Mouse (Mus musculus) lung, embryonic 15.5 days (tissue): ENCODE results near the gene Nipbl. TPM values are rescaled to one million over a fixed set of nuclear protein-coding genes. Genes with fewer than 3 reads are reported as not detected.

Experiments
- ATAC-seq: fragments of 200-750 bp; cut with Nextera tagmentation; 2 replicates; pipeline ENCODE4 v1.8.0; 2017; ENCODE audit warnings: moderate number of reproducible peaks, borderline replicate concordance; ENCODE audit not compliant: low FRiP score, low TSS enrichment; ENCODE audit errors: extremely low read depth
- H3K27ac ChIP-seq: fragments of 300-500 bp; sonication (generic); 2 replicates; pipeline ENCODE4 v1.5.1; 2015; ENCODE audit warnings: moderate library complexity, mild to moderate bottlenecking, inconsistent platforms
- H3K27me3 ChIP-seq: fragments of 300-500 bp; sonication (generic); 2 replicates; pipeline ENCODE4 v1.6.1; 2015; ENCODE audit warnings: inconsistent platforms
- H3K36me3 ChIP-seq: fragments of 300-500 bp; sonication (generic); 2 replicates; pipeline ENCODE4 v1.6.1; 2015; ENCODE audit warnings: inconsistent platforms
- H3K4me1 ChIP-seq: fragments of 300-500 bp; sonication (generic); 2 replicates; pipeline ENCODE4 v1.6.1; 2015; ENCODE audit warnings: inconsistent platforms
- H3K4me2 ChIP-seq: fragments of 300-500 bp; sonication (generic); 2 replicates; pipeline ENCODE4 v1.6.1; 2015; ENCODE audit warnings: inconsistent platforms, mild to moderate bottlenecking, moderate library complexity
- H3K4me3 ChIP-seq: fragments of 300-500 bp; sonication (generic); 2 replicates; pipeline ENCODE4 v1.5.1; 2015; ENCODE audit warnings: mild to moderate bottlenecking, inconsistent platforms
- H3K9ac ChIP-seq: fragments of 300-500 bp; sonication (generic); 2 replicates; pipeline ENCODE4 v1.6.1; 2015; ENCODE audit warnings: inconsistent platforms
- H3K9me3 ChIP-seq: fragments of 300-500 bp; sonication (generic); 2 replicates; pipeline ENCODE4 v1.6.1; 2016; ENCODE audit warnings: inconsistent platforms
- WGBS: fragments of 180-500 bp; shearing (Covaris S2); methylation state at CpG from one replicate; pipeline ENCODE4 v1.1.7; 2015; 5-methylcytosine and 5-hydroxymethylcytosine counted together
- polyA plus RNA-seq: library from polyadenylated mRNA; unstranded; fragments of >200 nt; fragmentation: Nextera tagmentation; extraction: Ambion mirVana; gene quantifications from 2 replicates; pipeline ENCODE4 v1.2.1, GENCODE M21; 2015

Gene Nipbl
- polyA plus RNA-seq, 1 experiment from 2014 or later = 16.9 TPM

DNA sequence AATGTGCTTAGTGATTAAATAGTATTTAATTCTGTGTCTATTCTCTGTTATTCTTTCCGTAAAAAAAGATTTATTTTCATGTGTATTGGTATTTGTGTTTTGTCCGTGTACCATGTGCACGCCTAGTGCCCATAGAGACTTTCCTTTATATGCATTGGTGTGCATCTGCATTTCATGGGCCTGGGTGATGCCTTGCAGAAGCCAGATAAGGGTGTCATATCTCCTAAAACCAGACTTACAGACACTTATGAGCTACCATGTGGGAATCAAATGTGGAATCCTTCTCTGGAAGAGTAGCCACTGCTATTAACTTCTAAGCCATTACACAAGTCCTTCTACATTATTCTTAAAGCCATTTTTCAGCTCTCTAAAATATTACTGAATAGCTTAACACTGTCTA lies 112.7 kb downstream of the Nipbl start:
- no peak overlapping the region for H3K4me3 ChIP-seq
- H3K4me1 ChIP-seq = no peaks in the 10 kb centered on the region
- no peaks in the 10 kb centered on the region for H3K9me3 ChIP-seq
- no peak overlapping the region for H3K27ac ChIP-seq
- H3K4me2 ChIP-seq = no peak overlapping the region
- no peaks in the 10 kb centered on the region for H3K27me3 ChIP-seq
- peaks cover 36% of the 10 kb centered on the region for H3K36me3 ChIP-seq
- no peak for ATAC-seq
- 90% methylated on average over 3 of the region's 3 CpGs for WGBS
- no peak overlapping the region for H3K9ac ChIP-seq

DNA sequence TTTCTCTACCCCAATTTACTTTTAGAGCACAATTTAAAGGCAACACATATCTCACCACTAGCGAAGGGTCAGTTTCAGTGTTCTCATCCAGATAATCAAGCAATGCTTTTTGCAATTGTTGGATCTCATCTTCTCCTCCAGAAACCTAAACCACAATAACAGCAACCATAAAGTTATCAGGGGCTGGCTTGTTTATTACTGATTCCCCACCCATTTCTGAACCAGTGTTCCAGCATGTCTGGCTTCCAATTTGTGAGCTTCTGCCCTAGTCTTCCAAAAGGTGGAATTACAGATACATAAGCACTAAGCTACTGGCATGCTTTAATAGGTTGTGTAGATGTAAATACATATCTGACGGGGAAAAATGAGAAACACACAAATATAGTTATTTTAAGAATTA lies 118.6 kb downstream of the Nipbl start:
- H3K36me3 ChIP-seq = peaks cover 53% of the 10 kb centered on the region
- no peaks in the 10 kb centered on the region for H3K9me3 ChIP-seq
- no peak overlapping the region for H3K4me2 ChIP-seq
- no peaks in the 10 kb centered on the region for H3K4me1 ChIP-seq
- no peak for ATAC-seq
- H3K27me3 ChIP-seq = no peaks in the 10 kb centered on the region
- H3K4me3 ChIP-seq = no peak overlapping the region
- WGBS = 96% methylated on average over 2 of the region's 2 CpGs
- no peak overlapping the region for H3K27ac ChIP-seq
- no peak overlapping the region for H3K9ac ChIP-seq

DNA sequence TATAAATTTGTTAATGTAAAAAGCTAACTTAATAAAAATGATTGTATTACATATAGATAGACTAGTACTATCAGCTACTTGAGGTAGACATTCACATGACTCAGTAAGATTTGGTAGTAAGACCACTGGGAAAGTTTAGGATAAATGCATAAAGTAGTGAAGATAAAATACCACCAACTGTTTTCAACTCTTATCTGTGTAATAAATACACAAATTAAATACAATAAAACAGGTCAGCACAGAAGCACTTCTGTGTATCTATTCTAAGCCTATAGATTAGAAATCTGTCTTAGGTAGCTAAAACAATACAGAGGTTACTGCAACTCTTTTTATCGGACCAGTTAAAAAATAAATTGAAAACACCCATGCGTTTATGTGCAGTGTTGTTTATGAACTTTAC lies 119.4 kb downstream of the Nipbl start:
- ATAC-seq = no peak
- Histone ChIP-seq H3K9ac (no peak overlapping the region), H3K9me3 (no peaks in the 10 kb centered on the region), H3K4me1 (no peaks in the 10 kb centered on the region), H3K27ac (no peak overlapping the region), H3K4me3 (no peak overlapping the region), H3K27me3 (no peaks in the 10 kb centered on the region), H3K36me3 (peaks cover 57% of the 10 kb centered on the region), H3K4me2 (no peak overlapping the region)
- 92% methylated on average over 2 of the region's 2 CpGs for WGBS

DNA sequence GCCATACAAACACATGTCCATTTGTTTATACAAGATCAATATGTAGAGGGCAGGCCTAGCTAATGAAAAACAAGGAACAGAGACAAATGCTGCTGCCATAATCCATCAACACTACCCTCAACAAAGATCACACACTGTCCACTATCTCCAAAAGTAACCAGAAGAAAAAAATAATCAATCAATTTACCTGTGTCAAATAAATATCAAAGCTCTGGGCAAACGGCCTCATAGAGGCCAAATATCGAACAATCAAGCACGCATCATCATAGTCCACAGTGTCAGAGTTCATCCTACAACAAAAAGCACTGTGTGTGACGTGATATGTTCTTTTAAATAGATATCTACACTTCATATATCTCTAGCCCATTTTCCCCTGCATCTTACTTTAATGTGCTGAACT lies 120.2 kb downstream of the Nipbl start:
- Histone ChIP-seq H3K9ac (no peak overlapping the region), H3K4me3 (no peak overlapping the region), H3K36me3 (peaks cover 56% of the 10 kb centered on the region), H3K27ac (no peak overlapping the region), H3K9me3 (no peaks in the 10 kb centered on the region), H3K27me3 (no peaks in the 10 kb centered on the region), H3K4me2 (no peak overlapping the region), H3K4me1 (no peaks in the 10 kb centered on the region)
- ATAC-seq = no peak
- WGBS = 74% methylated on average over 4 of the region's 4 CpGs

DNA sequence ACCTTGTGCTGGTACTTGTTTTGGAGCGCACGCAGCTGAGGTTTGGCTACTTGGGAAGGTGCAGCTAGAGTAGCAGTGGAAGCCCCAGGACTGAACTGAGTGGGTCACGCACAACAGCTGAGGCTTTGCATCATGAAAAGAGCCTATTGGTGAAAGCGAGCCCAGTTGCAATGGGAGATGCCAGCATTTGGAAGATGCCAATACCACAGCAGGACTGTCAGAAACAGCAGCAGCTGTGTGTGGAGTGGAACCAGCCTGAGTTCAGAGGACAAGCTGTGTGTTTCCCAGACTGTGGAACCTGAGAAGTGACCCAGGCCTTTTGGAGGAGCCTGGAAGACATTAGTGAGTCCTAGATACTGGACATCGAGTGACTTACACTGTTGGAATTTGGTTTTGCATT lies 122.8 kb downstream of the Nipbl start:
- peaks cover 59% of the 10 kb centered on the region for H3K36me3 ChIP-seq
- no peak overlapping the region for H3K4me3 ChIP-seq
- WGBS = 84% methylated on average over 5 of the region's 5 CpGs
- no peak overlapping the region for H3K4me2 ChIP-seq
- H3K4me1 ChIP-seq = no peaks in the 10 kb centered on the region
- no peak overlapping the region for H3K27ac ChIP-seq
- no peak overlapping the region for H3K9ac ChIP-seq
- no peaks in the 10 kb centered on the region for H3K9me3 ChIP-seq
- ATAC-seq = no peak
- no peaks in the 10 kb centered on the region for H3K27me3 ChIP-seq

DNA sequence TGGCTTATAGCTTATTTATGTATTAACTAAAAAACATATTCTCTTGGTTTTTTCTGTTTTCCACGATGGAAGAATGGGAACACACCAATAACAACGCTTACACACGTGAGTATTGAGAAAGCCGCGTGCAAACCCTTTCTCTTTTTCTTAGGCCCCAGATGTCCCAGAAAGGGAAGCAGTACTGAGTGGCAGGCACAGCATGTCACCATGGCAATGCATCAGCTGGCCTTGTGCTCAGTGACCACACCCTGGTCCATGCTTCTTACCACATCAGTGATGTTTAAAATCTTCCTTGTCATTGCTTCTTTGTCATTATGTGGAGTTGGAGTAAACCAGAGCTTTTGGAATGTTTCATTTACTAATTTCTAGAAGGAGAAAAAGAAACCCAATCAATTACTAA lies 125.1 kb downstream of the Nipbl start:
- no peak for ATAC-seq
- 95% methylated on average over 5 of the region's 5 CpGs for WGBS
- Histone ChIP-seq H3K27me3 (no peaks in the 10 kb centered on the region), H3K9ac (no peak overlapping the region), H3K4me2 (no peak overlapping the region), H3K9me3 (no peaks in the 10 kb centered on the region), H3K4me3 (no peak overlapping the region), H3K36me3 (peaks cover 47% of the 10 kb centered on the region), H3K27ac (no peak overlapping the region), H3K4me1 (no peaks in the 10 kb centered on the region)

DNA sequence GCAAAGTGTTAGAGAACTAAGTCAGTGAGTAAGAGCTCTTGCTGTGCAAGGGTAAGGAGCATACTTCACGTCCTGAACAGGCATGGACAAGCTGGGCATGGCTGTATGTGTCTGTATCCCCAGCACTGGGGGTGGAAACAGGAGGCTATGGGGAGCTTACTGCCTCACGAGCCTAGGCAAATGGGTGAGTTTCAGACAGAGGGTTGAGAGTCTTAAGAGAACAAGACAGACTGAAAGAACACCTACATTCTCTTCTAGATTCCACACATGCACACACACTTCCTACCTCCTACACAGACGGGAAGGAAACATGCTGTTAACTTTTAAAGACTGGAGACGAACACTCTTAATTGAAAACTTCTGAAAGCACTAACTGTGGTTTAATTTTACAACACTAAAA lies 126.9 kb downstream of the Nipbl start:
- H3K9ac ChIP-seq = no peak overlapping the region
- peaks cover 46% of the 10 kb centered on the region for H3K36me3 ChIP-seq
- no peak overlapping the region for H3K4me2 ChIP-seq
- no peaks in the 10 kb centered on the region for H3K9me3 ChIP-seq
- no peaks in the 10 kb centered on the region for H3K4me1 ChIP-seq
- no peak overlapping the region for H3K4me3 ChIP-seq
- 84% methylated on average over 4 of the region's 4 CpGs for WGBS
- H3K27me3 ChIP-seq = no peaks in the 10 kb centered on the region
- ATAC-seq = no peak
- H3K27ac ChIP-seq = no peak overlapping the region

DNA sequence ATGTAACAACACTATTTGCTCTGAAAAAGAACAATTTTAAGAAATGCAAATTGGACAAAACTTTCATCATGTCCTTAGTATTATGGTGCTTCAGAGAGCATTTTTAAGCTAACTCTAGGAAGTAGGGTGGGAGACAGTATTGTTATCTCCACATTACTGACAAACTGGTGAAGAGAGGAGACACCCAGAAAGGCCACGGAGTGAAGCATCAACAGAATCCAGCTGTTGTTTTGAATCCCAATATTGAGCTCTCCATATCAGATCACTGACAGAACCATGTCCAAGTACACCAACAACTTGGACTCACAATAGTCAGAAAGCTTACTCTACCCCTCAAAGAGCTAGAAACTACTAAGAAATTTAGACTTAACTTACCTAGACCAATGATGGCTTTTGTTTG lies 138.8 kb downstream of the Nipbl start:
- no peaks in the 10 kb centered on the region for H3K4me1 ChIP-seq
- 70% methylated on average over 1 of the region's 1 CpGs for WGBS
- no peak for ATAC-seq
- no peak overlapping the region for H3K27ac ChIP-seq
- no peaks in the 10 kb centered on the region for H3K27me3 ChIP-seq
- H3K4me3 ChIP-seq = no peak overlapping the region
- H3K36me3 ChIP-seq = peaks cover 53% of the 10 kb centered on the region
- no peak overlapping the region for H3K4me2 ChIP-seq
- H3K9me3 ChIP-seq = no peaks in the 10 kb centered on the region
- no peak overlapping the region for H3K9ac ChIP-seq

DNA sequence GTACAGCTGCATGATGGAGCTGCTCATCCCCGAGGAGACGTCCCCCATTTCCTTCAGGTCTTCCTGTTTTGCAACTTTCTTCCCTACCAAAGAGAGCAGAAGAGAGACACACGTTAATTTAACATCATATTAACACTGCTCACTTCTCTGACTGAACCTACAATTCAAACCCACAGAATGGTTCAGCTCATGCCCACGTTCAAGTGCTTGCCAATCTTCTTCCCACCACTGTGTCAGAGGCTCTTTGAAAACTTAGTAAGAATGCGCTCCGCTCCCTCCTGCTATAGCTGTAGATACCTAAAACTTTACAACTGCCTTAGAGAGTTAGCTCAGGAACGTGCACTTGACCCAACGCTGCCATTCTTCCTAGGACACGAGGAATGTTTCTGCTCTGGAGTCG lies 141.3 kb downstream of the Nipbl start:
- H3K4me2 ChIP-seq = no peak overlapping the region
- no peak for ATAC-seq

DNA sequence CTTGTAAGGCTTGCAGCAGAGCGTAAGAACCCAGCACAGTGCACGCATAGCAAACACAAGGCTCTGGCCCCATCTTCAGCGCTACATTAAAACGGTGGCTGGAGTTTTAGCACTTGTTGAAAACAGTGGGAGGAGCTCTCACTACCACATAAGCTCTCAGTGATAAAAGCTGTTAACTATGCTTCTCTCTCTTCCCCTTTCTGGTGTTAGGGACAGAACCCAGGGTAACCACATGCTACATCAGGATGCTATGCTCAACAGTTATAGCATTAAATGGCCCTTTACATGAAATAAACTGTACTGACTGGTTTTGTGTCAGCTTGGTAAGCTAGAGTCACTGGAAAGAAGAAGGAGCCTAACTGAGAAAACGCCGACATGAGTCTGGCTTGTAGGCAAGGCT lies 150.1 kb downstream of the Nipbl start:
- Histone ChIP-seq H3K27me3 (no peaks in the 10 kb centered on the region), H3K4me1 (no peaks in the 10 kb centered on the region), H3K4me3 (no peak overlapping the region), H3K9me3 (no peaks in the 10 kb centered on the region), H3K36me3 (peaks cover 63% of the 10 kb centered on the region), H3K9ac (no peak overlapping the region), H3K27ac (no peak overlapping the region), H3K4me2 (no peak overlapping the region)
- WGBS = 91% methylated on average over 6 of the region's 6 CpGs
- no peak for ATAC-seq

More for the DNA sequence above, 141.3 kb downstream of the Nipbl start:
- Histone ChIP-seq H3K4me1 (no peaks in the 10 kb centered on the region), H3K9ac (no peak overlapping the region), H3K27me3 (no peaks in the 10 kb centered on the region), H3K4me3 (no peak overlapping the region), H3K27ac (no peak overlapping the region), H3K9me3 (no peaks in the 10 kb centered on the region), H3K36me3 (peaks cover 58% of the 10 kb centered on the region)
- WGBS = 87% methylated on average over 10 of the region's 10 CpGs

DNA sequence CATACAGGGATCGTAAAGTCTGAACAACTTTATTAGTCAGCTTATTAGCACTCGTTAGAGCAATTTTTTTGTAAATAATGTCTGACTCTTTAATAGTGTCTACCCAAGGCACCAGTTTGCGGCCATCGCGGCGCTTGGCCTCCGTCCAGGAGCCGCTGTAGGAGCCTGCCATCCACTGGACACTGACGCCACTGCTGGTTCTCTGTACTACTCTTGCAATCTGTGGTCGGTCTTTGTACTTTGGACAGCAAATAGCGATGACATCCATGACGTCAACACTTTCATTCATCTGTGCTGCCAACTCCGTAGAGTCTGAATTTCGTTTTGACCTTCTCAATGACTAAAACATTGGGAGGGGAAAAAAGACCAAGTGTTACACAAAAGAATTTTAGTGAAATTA lies 153.0 kb downstream of the Nipbl start:
- WGBS = 84% methylated on average over 14 of the region's 14 CpGs
- ATAC-seq = no peak
- H3K9me3 ChIP-seq = no peaks in the 10 kb centered on the region
- H3K9ac ChIP-seq = no peak overlapping the region
- H3K27me3 ChIP-seq = no peaks in the 10 kb centered on the region
- no peaks in the 10 kb centered on the region for H3K4me1 ChIP-seq
- H3K4me3 ChIP-seq = no peak overlapping the region
- H3K4me2 ChIP-seq = no peak overlapping the region
- no peak overlapping the region for H3K27ac ChIP-seq
- peaks cover 50% of the 10 kb centered on the region for H3K36me3 ChIP-seq

DNA sequence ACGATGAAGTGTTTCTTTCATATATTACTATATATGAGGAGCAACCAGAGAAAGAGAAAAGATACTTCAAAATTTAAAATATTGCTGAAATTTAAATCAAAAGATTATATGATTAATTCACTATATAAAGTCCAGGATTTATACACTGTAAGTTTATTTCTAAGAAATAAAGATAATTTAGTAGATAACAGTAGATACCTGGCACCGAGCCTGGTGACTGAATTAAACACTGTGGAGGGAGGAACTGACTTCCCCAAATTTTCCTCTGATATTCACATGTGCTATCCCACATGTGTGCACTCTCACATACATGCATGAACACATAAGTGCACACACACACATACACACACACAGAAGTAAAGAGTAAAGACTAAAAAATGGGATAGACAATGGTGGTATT lies 162.1 kb downstream of the Nipbl start:
- Histone ChIP-seq H3K27ac (no peak overlapping the region), H3K9ac (no peak overlapping the region), H3K4me1 (no peaks in the 10 kb centered on the region), H3K4me2 (no peak overlapping the region), H3K4me3 (no peak overlapping the region), H3K9me3 (no peaks in the 10 kb centered on the region), H3K27me3 (no peaks in the 10 kb centered on the region), H3K36me3 (no peaks in the 10 kb centered on the region)
- no peak for ATAC-seq
- WGBS = 67% methylated on average over 2 of the region's 2 CpGs

DNA sequence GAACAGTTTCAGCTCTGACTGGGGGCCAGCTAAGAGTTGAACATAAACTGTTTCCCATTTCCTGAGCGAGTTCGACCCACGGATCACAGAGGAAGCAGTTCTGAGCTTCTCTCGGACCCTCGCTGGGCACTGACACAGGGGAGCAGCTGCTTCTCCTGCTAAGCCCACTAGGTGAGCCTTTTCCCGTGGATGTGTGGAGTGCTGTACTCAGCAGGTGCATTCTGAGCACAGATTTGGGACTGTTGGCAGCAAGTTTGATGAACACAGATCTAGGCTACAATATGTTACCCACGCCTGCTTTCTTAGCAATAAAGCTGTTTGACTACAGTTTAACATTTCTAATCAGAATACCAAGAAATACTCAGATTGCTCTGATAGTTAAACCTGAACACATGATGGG lies 162.6 kb downstream of the Nipbl start:
- Histone ChIP-seq H3K9me3 (no peaks in the 10 kb centered on the region), H3K9ac (no peak overlapping the region), H3K27me3 (no peaks in the 10 kb centered on the region), H3K4me2 (no peak overlapping the region), H3K27ac (no peak overlapping the region), H3K36me3 (no peaks in the 10 kb centered on the region), H3K4me3 (no peak overlapping the region), H3K4me1 (no peaks in the 10 kb centered on the region)
- no peak for ATAC-seq
- 58% methylated on average over 7 of the region's 7 CpGs for WGBS
